Mouse (Mus musculus) E14TG2a.4 (cell line): ENCODE data around the gene Fam149a.

Source experiments
- CTCF ChIP-seq: conservative IDR thresholded peaks from 2 replicates; pipeline ENCODE4 v1.5.1; 2014; ENCODE audit warnings: low read length
- POU5F1 ChIP-seq: IDR thresholded peaks from 2 replicates; pipeline ENCODE4 v1.6.1; 2014; ENCODE audit warnings: low read length, borderline replicate concordance

GRCm38 (mm10) chr8:45381075-45381962 is 772 bp downstream of the Fam149a start:
- TF ChIP-seq CTCF (no peak), POU5F1 (no peak)
